Mouse (Mus musculus) liver, adult 2 months (tissue): Measurements from ENCODE around the gene Lclat1.

Experiments
- CTCF ChIP-seq: fragments of 200-500 bp; IDR thresholded peaks from 2 replicates; pipeline ENCODE4 v1.5.1; 2011; ENCODE audit warnings: low read depth, low read length, control low read depth
- POLR2A ChIP-seq: fragments of 200-500 bp; IDR thresholded peaks from 2 replicates; pipeline ENCODE4 v1.6.1; 2011; ENCODE audit warnings: low read length, control low read depth; ENCODE audit not compliant: insufficient read depth; ENCODE audit errors: extremely low read depth

DNA sequence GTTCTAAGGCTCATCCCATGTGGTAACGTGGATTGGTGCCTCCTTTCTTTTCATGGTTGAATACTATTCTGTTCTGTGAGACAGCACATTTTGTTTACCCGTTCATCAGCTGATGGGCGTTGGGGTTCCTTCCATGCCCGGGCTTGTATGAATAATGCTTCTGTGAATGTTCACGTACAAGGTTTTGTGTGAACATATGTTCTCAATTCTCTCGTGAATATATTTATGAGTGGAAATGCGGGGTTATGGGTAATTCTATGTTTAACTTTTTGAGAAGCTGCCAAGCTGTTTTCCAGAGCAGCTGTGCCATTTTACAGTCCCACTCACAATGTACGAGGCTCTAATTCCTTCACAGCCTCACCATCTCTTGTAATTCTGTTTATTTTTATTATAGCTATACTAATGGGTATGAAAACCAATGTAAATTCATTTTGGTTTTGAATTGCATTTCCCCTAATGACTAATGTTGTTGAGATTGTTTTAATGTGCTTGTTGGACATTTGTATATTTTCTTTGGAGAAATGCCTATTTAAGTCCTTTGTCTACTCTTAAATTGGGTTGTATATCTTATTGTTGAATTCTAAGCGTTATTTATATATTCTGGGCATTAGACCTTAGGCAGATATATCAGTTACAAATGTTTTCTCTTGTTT lies 32.4 kb upstream of the Lclat1 start:
- TF ChIP-seq CTCF, result no peak
- TF ChIP-seq POLR2A, result no peak
